Mouse (Mus musculus) limb, embryonic 10.5 days (tissue): ENCODE results near the gene Slc17a7. TPM values are rescaled to one million over a fixed set of nuclear protein-coding genes. Genes with fewer than 3 reads are reported as not detected.

ENCODE experiments used
- DNase-seq: peaks from one replicate; pipeline ENCODE4 v3.0.0-alpha.2; 2017; ENCODE audit warnings: low spot score
- H3K27ac ChIP-seq: fragments of 300-500 bp; sonication (generic); 2 replicates; pipeline ENCODE4 v1.5.1; 2016; ENCODE audit warnings: mild to moderate bottlenecking
- H3K27me3 ChIP-seq: fragments of 300-500 bp; sonication (generic); 2 replicates; pipeline ENCODE4 v1.6.1; 2016; ENCODE audit warnings: low read depth, mild to moderate bottlenecking; ENCODE audit not compliant: poor library complexity, severe bottlenecking
- H3K36me3 ChIP-seq: fragments of 300-500 bp; sonication (generic); 2 replicates; pipeline ENCODE4 v1.6.1; 2016; ENCODE audit warnings: mild to moderate bottlenecking, moderate library complexity
- H3K4me1 ChIP-seq: fragments of 300-500 bp; sonication (generic); 2 replicates; pipeline ENCODE4 v1.6.1; 2016
- H3K4me3 ChIP-seq: fragments of 300-500 bp; sonication (generic); 2 replicates; pipeline ENCODE4 v1.5.1; 2016; ENCODE audit warnings: mild to moderate bottlenecking, moderate library complexity
- H3K9me3 ChIP-seq: fragments of 300-500 bp; sonication (generic); replicated peaks from 2 replicates; pipeline ENCODE4 v1.6.1; 2016; ENCODE audit warnings: mild to moderate bottlenecking
- WGBS: fragments of 180-500 bp; shearing (Covaris S2); methylation state at CpG from one replicate; pipeline ENCODE4 v1.1.7; 2016; 5-methylcytosine and 5-hydroxymethylcytosine counted together
- polyA plus RNA-seq: library from polyadenylated mRNA; unstranded; fragments of >200 nt; fragmentation: Nextera tagmentation; extraction: Ambion mirVana; gene quantifications from 2 replicates; pipeline ENCODE4 v1.2.1, GENCODE M21; 2016

Gene Slc17a7
- polyA plus RNA-seq, 1 experiment from 2014 or later = 0.06 TPM

DNA sequence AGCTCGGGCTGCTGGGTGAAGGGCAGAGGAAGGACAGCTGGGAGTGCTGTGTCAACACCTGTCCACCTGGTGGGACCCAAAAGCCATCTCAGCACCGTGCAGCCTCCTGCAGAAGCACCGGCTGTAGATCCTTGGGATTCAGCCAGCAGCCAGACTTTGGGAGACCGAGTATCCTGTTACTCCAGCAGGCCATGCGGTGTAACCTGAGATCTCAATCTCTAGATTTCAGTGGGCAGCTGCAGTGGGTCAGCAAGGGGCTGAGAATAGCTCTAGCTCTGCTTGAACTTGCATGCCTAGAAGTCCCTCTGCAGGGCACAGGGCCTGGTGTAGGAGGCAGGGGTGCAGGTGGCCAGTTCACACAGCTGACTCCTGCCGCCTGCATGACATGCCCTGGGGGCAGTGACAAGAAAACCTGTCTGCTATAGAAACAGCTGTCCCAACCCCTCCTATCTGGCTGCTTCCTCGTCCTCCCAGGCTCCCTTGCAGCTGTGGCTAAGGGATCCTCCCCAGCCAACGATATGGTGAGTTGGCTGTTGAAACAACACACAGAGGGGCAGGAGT lies 28.1 kb downstream of the Slc17a7 start:
- no peaks in the 10 kb centered on the region for H3K36me3 ChIP-seq
- peaks cover 64% of the 10 kb centered on the region for H3K4me1 ChIP-seq
- WGBS = 10% methylated on average over 8 of the region's 8 CpGs
- H3K27me3 ChIP-seq = peaks cover 73% of the 10 kb centered on the region
- H3K27ac ChIP-seq = peak overlapping the region; percentile 61
- H3K9me3 ChIP-seq = no peaks in the 10 kb centered on the region
- peak overlapping the region; percentile 6 for H3K4me3 ChIP-seq
- DNase-seq = peak; percentile 71

DNA sequence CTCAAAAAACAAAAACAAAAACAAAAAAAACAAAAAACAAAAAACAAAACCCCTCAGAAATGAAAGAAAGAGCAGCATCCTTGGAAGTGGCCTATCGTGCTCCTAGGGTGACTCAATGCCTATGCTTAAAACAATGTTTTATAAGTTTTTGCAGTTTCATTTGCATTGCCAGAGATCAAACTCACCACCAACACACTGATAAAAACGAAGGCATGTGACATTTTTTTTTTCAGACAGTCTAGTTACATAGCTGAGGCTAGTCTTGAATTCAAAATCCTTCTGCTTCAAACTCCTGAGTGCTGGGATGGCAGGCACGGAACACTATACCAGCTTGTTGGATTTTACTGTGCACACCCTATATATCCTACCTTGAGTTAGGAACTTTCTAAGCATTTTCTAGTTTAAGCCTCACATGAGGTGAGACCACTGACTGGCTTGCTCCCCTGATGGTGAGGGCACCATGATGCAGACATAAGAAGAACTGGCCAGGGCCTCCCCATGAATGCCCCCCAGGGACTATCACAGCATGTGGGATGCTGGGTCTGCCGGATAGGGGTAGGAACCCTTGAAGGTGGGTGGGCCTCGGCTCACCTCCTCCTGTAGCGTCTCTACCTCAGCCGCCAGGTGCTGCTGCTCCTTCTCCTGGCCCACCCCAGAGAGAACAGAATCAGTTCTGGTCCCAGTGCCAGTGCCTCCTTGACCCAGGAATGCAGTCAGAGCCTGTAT lies 29.0 kb downstream of the Slc17a7 start:
- no peaks in the 10 kb centered on the region for H3K36me3 ChIP-seq
- H3K27me3 ChIP-seq = peaks cover 70% of the 10 kb centered on the region
- H3K4me3 ChIP-seq = no peak overlapping the region
- peak overlapping the region; percentile 50 for H3K27ac ChIP-seq
- no peaks in the 10 kb centered on the region for H3K9me3 ChIP-seq
- H3K4me1 ChIP-seq = peaks cover 64% of the 10 kb centered on the region
- no peak for DNase-seq
- 85% methylated on average over 7 of the region's 7 CpGs for WGBS

DNA sequence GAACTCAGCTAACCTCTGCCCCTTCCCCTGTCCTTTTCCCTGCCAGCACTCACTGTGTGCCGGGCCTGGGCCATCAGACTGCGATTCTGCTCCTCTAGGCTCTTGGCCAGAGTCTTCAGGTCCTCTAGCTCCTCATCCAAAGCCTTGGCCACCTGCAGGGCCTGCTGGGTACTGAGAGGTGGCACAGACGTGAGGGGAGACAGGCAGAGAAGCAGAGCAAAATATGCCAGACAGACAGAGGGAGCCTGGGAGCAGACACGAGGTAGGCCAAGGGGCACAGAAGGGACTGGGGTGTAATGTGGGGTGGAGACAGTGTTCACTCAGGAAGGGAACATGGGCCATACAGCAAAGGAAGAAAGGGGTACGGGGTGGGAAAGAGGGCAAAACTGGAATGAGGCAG lies 29.7 kb downstream of the Slc17a7 start:
- H3K27me3 ChIP-seq = peaks cover 63% of the 10 kb centered on the region
- H3K9me3 ChIP-seq = no peaks in the 10 kb centered on the region
- no peak for DNase-seq
- H3K27ac ChIP-seq = peak overlapping the region; percentile 50
- no peaks in the 10 kb centered on the region for H3K36me3 ChIP-seq
- 62% methylated on average over 5 of the region's 5 CpGs for WGBS
- no peak overlapping the region for H3K4me3 ChIP-seq
- peaks cover 68% of the 10 kb centered on the region for H3K4me1 ChIP-seq

DNA sequence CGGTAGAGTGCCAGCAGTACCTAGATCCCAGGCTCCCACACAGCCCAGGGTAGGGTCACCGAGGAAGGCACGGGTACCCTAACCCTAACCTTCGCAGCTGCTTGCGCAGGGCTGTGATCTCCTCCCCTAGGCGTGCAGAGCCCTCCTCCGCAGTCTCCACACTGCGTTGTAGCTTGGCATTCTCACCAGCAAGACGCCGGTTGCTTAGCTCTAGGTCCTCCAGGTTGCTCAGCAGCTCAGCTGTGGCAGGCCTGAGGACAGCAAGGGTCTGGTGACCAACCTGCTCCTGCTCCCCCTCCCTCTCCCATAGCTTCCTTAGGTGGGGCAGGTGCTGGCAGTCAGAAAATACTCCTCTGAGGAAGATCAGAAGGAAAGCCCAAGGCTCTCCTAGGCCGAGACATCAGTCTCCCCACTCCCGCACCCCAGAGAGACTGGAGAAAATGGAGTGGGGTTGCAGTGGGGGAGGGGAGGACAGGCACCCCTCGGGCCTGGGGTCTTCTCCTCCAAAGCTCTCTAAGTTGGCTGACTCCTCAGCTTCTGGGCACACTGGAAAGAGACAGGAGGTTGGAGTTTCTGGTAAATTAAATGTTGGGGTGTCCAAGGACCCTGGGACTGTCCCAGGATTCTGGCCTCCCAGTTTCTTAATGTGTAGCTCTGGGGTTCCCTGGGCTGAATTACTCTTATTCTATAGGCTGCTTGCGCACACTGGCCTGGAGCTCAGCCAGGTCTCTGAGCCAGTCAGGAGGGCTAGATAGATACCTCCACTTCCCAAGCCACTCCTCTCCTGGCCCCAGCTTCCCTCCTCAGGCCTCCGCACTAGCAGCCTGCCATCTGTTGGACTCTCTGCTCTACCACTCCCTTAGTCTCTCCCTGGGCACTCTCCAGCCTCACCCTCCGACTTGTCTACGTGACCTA lies 30.4 kb downstream of the Slc17a7 start:
- 72% methylated on average over 17 of the region's 17 CpGs for WGBS
- H3K36me3 ChIP-seq = no peaks in the 10 kb centered on the region
- peaks cover 66% of the 10 kb centered on the region for H3K4me1 ChIP-seq
- DNase-seq = no peak
- H3K27ac ChIP-seq = 0 out of 2 replicates have a peak overlapping the region, but pooled peaks have one; percentile 0
- peaks cover 56% of the 10 kb centered on the region for H3K27me3 ChIP-seq
- H3K4me3 ChIP-seq = no peak overlapping the region
- H3K9me3 ChIP-seq = no peaks in the 10 kb centered on the region

DNA sequence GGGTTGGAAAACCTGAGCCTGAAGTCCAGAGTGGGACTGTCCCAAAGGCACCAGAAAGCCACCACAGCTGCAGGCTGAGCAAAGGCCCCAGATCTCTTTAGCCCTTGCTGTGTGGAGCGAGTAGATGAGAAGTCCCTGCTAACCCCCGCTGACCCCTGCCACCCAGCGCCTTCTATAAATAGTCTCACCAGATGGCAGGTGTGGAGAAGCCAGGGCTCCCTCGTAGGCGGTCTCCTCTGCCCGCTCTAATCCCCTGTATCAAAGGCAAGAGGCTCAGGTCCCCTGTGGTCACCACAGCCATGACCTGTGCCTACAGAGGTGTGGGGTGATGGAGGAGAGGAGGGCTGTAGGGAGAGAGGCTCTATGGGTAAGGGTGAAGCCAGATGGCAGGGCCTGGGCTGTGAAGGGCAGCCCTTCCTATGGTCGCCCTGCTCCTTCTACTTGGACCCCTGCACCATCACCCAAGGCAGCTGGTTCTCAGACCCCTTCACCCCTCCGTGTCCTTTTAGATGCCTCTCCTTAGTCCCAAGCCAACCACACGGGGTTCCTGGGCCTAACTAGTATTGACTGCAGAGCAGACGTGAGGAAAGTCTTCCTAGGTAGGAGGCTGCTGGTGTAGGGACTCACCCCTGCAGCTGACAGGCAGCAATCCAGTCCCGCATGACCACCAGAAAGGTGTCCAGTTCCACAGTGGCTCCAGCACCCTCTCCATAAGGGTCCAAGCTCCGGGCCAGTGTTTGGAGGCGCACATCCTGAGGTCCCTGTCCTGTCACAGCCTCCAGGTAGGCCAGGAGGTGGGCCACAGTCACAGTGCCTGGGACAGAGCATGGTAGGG lies 31.8 kb downstream of the Slc17a7 start:
- WGBS = 53% methylated on average over 13 of the region's 13 CpGs
- DNase-seq = no peak
- H3K9me3 ChIP-seq = no peaks in the 10 kb centered on the region
- H3K27me3 ChIP-seq = peaks cover 56% of the 10 kb centered on the region
- no peak overlapping the region for H3K4me3 ChIP-seq
- no peaks in the 10 kb centered on the region for H3K36me3 ChIP-seq
- peak overlapping the region; percentile 26; the same call in 1 of the 2 replicates for H3K27ac ChIP-seq
- H3K4me1 ChIP-seq = peaks cover 61% of the 10 kb centered on the region

DNA sequence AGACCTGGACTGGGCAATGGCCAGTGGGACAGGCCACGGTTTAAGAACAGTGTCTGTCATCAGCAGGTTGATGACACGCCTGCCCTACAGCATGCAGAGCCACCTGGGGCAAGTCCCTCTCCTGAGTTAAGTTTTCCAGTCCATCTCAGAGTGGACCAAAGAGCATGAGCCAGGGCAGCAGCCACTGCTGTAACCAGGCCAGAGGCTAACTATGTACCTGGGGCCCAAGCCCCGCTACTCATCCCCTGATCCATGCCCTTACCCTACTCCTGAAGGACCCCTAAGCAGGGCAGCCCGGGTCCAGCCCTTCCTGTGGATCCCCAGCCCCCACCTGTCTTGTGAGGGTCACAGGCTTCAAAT lies 32.4 kb downstream of the Slc17a7 start:
- peak overlapping the region; percentile 26; the same call in 1 of the 2 replicates for H3K27ac ChIP-seq
- H3K9me3 ChIP-seq = no peaks in the 10 kb centered on the region
- H3K27me3 ChIP-seq = peaks cover 52% of the 10 kb centered on the region
- DNase-seq = no peak
- no peaks in the 10 kb centered on the region for H3K36me3 ChIP-seq
- H3K4me3 ChIP-seq = no peak overlapping the region
- H3K4me1 ChIP-seq = peaks cover 57% of the 10 kb centered on the region
- 90% methylated on average over 4 of the region's 4 CpGs for WGBS

DNA sequence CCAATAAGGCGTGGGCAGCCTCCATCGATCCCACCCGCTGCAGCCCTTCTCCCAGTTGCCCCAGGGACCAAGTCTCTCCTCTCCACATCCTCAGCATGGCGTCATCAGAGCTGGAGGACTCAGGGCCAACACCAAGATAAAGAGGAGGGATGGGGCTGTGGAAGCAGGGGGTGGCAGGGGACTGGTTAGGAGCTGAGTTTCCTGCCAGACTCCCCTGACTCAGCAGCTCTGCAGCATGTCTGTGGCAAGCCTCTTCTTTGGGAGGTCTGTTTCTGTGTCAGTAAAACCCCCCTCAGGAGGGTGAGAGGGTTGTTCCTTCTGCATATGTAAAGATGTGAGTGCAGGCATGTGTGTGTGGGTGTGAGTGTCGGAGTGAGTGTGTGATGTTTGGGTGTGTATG lies 33.2 kb downstream of the Slc17a7 start:
- Histone ChIP-seq H3K9me3 (no peaks in the 10 kb centered on the region), H3K27me3 (peaks cover 46% of the 10 kb centered on the region), H3K4me3 (no peak overlapping the region), H3K27ac (0 out of 2 replicates have a peak overlapping the region, but pooled peaks have one; percentile 26), H3K36me3 (no peaks in the 10 kb centered on the region), H3K4me1 (peaks cover 49% of the 10 kb centered on the region)
- no peak for DNase-seq
- WGBS = 66% methylated on average over 5 of the region's 5 CpGs

DNA sequence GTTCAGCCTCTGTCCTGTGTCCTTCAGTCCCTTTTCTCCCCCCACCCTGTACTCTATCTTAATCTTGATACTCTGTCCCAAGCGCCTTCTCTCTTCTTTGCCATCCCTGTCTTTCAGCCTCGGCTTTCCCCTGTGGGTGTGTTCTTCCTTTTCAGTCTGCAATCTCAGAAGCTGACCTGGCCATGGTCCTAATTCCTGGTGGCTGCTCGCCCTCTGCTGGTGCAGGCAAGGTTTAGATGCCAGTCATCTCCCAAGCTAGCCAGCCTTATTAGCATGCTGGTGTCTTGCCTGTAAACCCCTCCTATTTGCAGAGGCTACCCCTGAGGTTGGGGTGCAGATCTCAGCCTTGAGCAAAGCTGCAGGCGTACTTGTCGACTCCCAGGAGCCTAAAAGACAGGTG lies 34.7 kb downstream of the Slc17a7 start:
- no peak overlapping the region for H3K27ac ChIP-seq
- 11% methylated on average over 5 of the region's 5 CpGs for WGBS
- no peaks in the 10 kb centered on the region for H3K36me3 ChIP-seq
- no peak overlapping the region for H3K4me3 ChIP-seq
- no peaks in the 10 kb centered on the region for H3K9me3 ChIP-seq
- H3K27me3 ChIP-seq = peaks cover 51% of the 10 kb centered on the region
- peaks cover 35% of the 10 kb centered on the region for H3K4me1 ChIP-seq
- DNase-seq = peak; percentile 77

DNA sequence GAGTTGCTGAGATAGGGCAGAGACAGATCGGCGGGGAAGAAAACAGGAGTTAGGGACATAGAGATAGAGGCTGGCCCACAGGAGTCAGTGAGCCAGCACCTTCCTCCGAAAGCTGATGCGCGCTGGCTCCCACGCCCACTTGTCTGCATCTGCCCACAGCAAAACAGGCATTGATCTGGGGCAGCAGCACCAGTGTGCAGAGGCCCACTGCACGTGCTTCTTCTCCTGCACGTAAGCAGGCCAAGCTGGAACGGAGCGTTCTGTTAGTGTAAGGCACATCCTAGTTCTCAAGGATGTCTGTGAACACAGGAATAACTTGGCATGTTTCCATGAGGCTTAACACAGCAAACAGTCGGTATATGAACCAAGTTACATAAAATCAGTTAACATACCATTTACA lies 35.2 kb downstream of the Slc17a7 start:
- 81% methylated on average over 11 of the region's 11 CpGs for WGBS
- H3K4me3 ChIP-seq = no peak overlapping the region
- peaks cover 33% of the 10 kb centered on the region for H3K4me1 ChIP-seq
- peaks cover 54% of the 10 kb centered on the region for H3K27me3 ChIP-seq
- H3K27ac ChIP-seq = no peak overlapping the region
- DNase-seq = no peak
- no peaks in the 10 kb centered on the region for H3K36me3 ChIP-seq
- H3K9me3 ChIP-seq = no peaks in the 10 kb centered on the region

DNA sequence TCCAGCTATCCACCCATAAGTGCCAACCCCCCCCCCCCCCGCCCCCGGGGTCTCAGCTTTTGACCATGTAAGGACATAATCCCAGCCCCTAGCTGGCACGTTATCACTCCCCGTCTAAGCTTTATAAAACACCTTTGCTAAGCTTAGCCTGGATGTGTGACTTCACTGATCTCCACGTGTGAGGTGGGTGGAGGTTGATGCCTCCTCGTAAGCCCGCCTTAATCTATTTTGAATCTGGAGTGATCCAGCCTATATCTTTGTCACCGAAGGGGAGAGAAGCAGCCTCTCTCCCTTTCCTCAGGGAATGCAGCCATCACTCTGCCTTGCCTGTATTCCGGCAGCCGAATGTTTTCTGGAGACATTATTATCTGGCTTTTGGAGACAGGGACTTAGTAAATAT lies 38.9 kb downstream of the Slc17a7 start:
- Histone ChIP-seq H3K4me1 (peaks cover 13% of the 10 kb centered on the region; the same call in 1 of the 2 replicates), H3K27me3 (peaks cover 30% of the 10 kb centered on the region), H3K36me3 (no peaks in the 10 kb centered on the region), H3K9me3 (no peaks in the 10 kb centered on the region), H3K27ac (no peak overlapping the region), H3K4me3 (no peak overlapping the region)
- WGBS = 44% methylated on average over 10 of the region's 10 CpGs
- no peak for DNase-seq

DNA sequence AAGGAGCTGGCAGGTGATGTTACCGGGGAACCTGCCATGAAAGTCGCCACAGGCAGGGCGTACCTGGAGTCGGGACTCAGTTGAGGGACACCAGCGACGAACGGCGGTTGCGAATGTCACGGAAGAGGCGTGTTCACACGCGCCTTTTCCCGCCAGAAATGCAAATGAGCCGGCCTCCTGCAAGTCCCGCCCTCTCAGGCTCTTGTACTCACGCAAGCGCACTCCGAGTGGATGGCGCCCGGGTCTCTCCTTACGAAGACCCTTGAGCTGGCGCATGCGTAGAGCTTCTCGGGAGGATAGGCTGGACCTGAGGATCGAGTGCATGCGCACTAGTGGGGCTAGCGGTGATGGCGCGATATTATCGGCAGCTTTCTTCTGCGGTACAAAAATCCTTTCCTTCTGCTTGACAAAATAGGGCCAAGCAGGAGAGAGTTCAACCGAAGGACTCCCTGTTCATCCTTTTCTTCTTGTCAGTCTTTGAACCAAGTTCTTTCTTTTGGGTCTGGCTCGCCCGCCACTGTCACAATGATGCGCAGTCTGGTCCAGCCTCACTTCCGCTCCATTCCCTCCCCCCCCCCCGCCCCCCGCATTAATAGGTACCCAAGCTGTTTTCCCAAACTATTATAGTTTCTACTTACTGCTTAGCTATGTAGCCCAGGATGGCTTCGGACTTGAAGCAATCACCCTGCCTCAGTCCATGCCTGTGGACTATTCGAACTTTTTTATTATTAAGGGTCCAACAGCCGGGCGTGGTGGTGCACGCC lies 40.8 kb downstream of the Slc17a7 start, which contains the start of gene Ccdc155:
Ccdc155 (minus strand) TSS at position 513 of the 764 bp plus-strand sequence.
- H3K27me3 ChIP-seq = peaks cover 36% of the 10 kb centered on the region
- peak within 1 kb of the TSS; percentile 53 for H3K4me3 ChIP-seq
- DNase-seq = peak; percentile 98
- no peaks in the 10 kb centered on the region for H3K36me3 ChIP-seq
- H3K4me1 ChIP-seq = peaks cover 5% of the 10 kb centered on the region; the same call in 1 of the 2 replicates
- H3K27ac ChIP-seq = peak within 1 kb of the TSS; percentile 85
- no peaks in the 10 kb centered on the region for H3K9me3 ChIP-seq
- WGBS = 8% methylated on average over 44 of the region's 44 CpGs
